Mouse (Mus musculus) adrenal gland, postnatal 4 days (tissue): ENCODE measurements around the gene Adamts12. TPM values are rescaled to one million over a fixed set of nuclear protein-coding genes. Genes with fewer than 3 reads are reported as not detected.

ENCODE experiments used
- DNase-seq, 2 experiments: peaks; one replicate each; pipeline ENCODE4 v3.0.0; 2021 to 2022; ENCODE audit warnings: low spot score in 2 of 2, mixed read lengths in 2 of 2
- total RNA-seq, 2 experiments: library from RNA; stranded (reverse); gene quantifications; 2 replicates each; pipeline ENCODE4 v1.2.3; 2021

Gene Adamts12
- total RNA-seq, 2 experiments from 2014 or later, result 18.0 to 19.5 TPM

- no peak for DNase-seq
These were observed 81.0 kb downstream of the Adamts12 start for GRCm38 (mm10) chr15:11145581-11145980.

GRCm38 (mm10) chr15:11159386-11159785 lies 94.8 kb downstream of the Adamts12 start:
- no peak for DNase-seq

GRCm38 (mm10) chr15:11160759-11161158 lies 96.2 kb downstream of the Adamts12 start:
- no peak for DNase-seq

- DNase-seq, result no peak
These were observed 101.3 kb downstream of the Adamts12 start for GRCm38 (mm10) chr15:11165883-11166282.

GRCm38 (mm10) chr15:11173884-11174470 lies 109.4 kb downstream of the Adamts12 start:
- DNase-seq, result no peak

- DNase-seq, result no peak
These were observed 110.3 kb downstream of the Adamts12 start for GRCm38 (mm10) chr15:11174842-11175241.

- no peak for DNase-seq
These were observed 112.9 kb downstream of the Adamts12 start for GRCm38 (mm10) chr15:11177448-11177847.

- DNase-seq, result no peak
These were observed 115.2 kb downstream of the Adamts12 start for GRCm38 (mm10) chr15:11179751-11180169.

GRCm38 (mm10) chr15:11186711-11187110 lies 122.1 kb downstream of the Adamts12 start:
- no peak for DNase-seq

GRCm38 (mm10) chr15:11190447-11190846 lies 125.9 kb downstream of the Adamts12 start:
- DNase-seq, result no peak

- no peak for DNase-seq
These were observed 128.2 kb downstream of the Adamts12 start for GRCm38 (mm10) chr15:11192762-11193161.

- DNase-seq, result no peak
These were observed 132.5 kb downstream of the Adamts12 start for GRCm38 (mm10) chr15:11197051-11197450.

- no peak for DNase-seq
These were observed 133.7 kb downstream of the Adamts12 start for GRCm38 (mm10) chr15:11198246-11198795.

GRCm38 (mm10) chr15:11203084-11203483 lies 138.5 kb downstream of the Adamts12 start:
- no peak for DNase-seq

GRCm38 (mm10) chr15:11204934-11205333 lies 140.3 kb downstream of the Adamts12 start:
- no peak for DNase-seq

- DNase-seq, result no peak
These were observed 146.4 kb downstream of the Adamts12 start for GRCm38 (mm10) chr15:11210976-11211375.

GRCm38 (mm10) chr15:11233906-11234632 lies 169.5 kb downstream of the Adamts12 start:
- no peak for DNase-seq

- DNase-seq, result no peak
These were observed 175.8 kb downstream of the Adamts12 start for GRCm38 (mm10) chr15:11240406-11240805.

- DNase-seq, result no peak
These were observed 176.7 kb downstream of the Adamts12 start for GRCm38 (mm10) chr15:11241288-11241687.

GRCm38 (mm10) chr15:11246402-11246801 lies 181.8 kb downstream of the Adamts12 start:
- DNase-seq, result no peak

- DNase-seq, result no peak
These were observed 214.9 kb downstream of the Adamts12 start for GRCm38 (mm10) chr15:11279273-11280080.
